Mouse (Mus musculus) layer of hippocampus, adult 6 months (tissue): Measurements from ENCODE around the gene Bptf. TPM values are rescaled to one million over a fixed set of nuclear protein-coding genes. Genes with fewer than 3 reads are reported as not detected.

Experiments
- long read RNA-seq, 2 experiments: library from polyadenylated mRNA; unstranded; transcript quantifications; one replicate each; pipeline ENCODE4 v2.0.0; 2019 to 2020
- polyA plus RNA-seq: library from polyadenylated mRNA; unstranded; fragments of <200 nt; fragmentation: Nextera tagmentation; gene quantifications from 2 replicates; pipeline ENCODE4 v1.2.3, GENCODE M21; 2021

The Bptf gene
- 7.3 and 7.4 TPM in 2 replicates for polyA plus RNA-seq
- long read RNA-seq, experiment 1, partial matches to known transcripts, result 31 of 50 reads
- long read RNA-seq, experiment 1, other reads (novel, unspliced or antisense), result 17 of 50 reads
- long read RNA-seq, experiment 2, partial matches to known transcripts, result 25 of 51 reads
- long read RNA-seq, experiment 2, other reads (novel, unspliced or antisense), result 24 of 51 reads

GRCm38 (mm10) chr11:107131749-107132421, at the start of gene Bptf:
Gene Bptf (minus strand): TSS chr11:107132127.

DNA sequence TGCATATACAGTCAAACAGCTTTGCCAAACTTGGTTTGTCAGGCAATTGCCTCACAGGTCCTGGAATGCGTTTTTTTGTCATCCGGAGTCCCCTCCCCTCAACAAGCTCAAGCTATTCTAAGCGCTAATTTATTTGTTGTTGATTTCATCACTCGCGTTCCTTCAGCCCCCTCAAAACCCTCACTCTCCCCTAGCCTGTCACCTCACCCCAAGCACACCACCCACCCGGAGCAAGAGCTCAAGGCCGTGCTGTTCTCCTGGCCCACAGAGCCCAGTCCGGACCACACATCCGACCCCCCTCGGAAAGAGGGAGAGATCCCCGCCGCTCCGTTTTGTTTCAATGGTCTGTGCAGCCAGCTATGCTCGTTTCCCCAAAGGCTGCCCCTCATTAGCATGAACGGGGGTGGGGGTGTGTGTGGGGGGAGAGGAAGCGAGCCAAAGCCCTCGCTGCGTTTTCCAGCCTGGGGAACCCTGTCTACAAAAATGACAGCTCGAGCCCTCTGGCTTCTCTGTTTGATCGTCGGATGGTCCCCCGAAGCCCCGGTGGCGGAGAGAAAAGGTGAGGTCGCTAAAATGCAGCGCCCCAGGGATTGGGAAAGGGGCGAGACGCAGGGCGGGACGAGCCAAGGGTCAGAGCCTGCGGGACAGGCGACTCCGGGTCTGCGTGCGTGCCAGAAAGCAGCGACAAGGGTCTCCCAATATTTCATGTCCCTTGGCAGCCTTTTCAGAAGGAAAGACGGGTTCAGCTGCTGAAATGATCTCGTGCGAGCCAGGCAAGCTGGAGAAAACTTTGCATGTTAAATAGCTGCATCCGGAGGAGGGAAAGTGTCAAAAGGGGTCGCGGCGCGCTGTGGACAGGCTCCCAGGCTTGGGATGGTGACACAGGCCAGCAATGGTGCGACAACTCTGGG, 106.3 kb downstream of the Bptf start, which contains the start of gene 1810010H24Rik:
TSS of gene 1810010H24Rik (plus strand) at position 271 of the 911 bp plus-strand sequence.

DNA sequence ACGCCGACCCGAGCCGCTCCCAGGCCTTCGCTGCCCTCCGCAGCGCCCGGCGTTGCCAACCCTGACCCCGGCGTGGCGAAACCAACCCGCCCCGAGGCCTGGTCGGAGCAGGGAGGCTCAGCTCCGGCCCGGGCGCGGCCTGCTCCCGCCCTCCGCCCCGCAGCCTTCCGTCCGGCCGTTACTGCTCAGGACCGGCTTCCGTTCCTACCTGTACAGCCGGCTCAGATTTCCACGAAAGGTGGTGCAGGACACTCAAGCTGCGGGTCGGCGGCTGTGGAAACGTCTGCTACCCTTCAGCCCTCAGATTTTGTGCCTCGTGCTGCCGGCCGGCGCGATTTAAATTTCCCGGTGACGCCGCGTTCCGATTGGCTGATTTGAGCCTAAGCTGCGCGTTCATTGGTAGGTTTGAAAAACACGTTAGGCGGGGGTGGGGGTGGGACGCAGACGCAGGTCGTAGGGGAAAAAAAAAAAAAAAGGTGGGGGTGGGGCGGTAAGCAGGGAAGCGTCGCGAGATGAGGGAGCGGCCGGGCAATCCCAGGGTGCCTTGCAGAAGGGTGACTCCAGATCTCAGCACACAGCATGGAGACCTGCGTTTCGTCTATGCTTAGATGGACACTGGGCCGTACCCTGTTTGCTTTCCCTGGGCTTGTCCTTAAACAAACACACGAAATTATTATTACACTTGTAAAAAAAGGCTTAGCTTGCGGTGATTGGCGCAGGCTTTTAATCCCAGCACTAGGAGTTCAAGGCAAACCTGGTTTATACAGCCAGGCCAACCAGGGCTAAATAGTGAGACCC, 132.6 kb downstream of the Bptf start, which contains the start of gene Kpna2:
TSS of gene Kpna2 (minus strand) at position 391 of the 798 bp plus-strand sequence.

Other genes with a start within 250 kb of the Bptf start
- 2.4 and 2.8 TPM in 2 replicates for gene Smurf2, start 211.4 kb downstream of the Bptf start, polyA plus RNA-seq
- gene Kpna2, start 132.6 kb downstream of the Bptf start, polyA plus RNA-seq, result 28.6 and 29.6 TPM in 2 replicates
- gene 1810010H24Rik, start 106.4 kb downstream of the Bptf start, polyA plus RNA-seq, result 3.6 and 4.1 TPM in 2 replicates
- 14.0 and 14.6 TPM in 2 replicates for gene Nol11, start 57.3 kb upstream of the Bptf start, polyA plus RNA-seq